Mouse (Mus musculus): Measurements from ENCODE around the gene Pfas. TPM values are rescaled to one million over a fixed set of nuclear protein-coding genes. Genes with fewer than 3 reads are reported as not detected.

Pfas gene
- total RNA-seq (2021) = 10 to 100 TPM; 23.8 to 32.9 TPM
- long read RNA-seq, experiment 1, partial matches to known transcripts = 2 of 6 reads
- long read RNA-seq, experiment 1, other reads (novel, unspliced or antisense) = 4 of 6 reads
- long read RNA-seq, experiment 2, full-length matches to known transcripts = 2 of 8 reads
- long read RNA-seq, experiment 2, partial matches to known transcripts = 1 of 8 reads
- long read RNA-seq, experiment 2, other reads (novel, unspliced or antisense) = 5 of 8 reads

DNA sequence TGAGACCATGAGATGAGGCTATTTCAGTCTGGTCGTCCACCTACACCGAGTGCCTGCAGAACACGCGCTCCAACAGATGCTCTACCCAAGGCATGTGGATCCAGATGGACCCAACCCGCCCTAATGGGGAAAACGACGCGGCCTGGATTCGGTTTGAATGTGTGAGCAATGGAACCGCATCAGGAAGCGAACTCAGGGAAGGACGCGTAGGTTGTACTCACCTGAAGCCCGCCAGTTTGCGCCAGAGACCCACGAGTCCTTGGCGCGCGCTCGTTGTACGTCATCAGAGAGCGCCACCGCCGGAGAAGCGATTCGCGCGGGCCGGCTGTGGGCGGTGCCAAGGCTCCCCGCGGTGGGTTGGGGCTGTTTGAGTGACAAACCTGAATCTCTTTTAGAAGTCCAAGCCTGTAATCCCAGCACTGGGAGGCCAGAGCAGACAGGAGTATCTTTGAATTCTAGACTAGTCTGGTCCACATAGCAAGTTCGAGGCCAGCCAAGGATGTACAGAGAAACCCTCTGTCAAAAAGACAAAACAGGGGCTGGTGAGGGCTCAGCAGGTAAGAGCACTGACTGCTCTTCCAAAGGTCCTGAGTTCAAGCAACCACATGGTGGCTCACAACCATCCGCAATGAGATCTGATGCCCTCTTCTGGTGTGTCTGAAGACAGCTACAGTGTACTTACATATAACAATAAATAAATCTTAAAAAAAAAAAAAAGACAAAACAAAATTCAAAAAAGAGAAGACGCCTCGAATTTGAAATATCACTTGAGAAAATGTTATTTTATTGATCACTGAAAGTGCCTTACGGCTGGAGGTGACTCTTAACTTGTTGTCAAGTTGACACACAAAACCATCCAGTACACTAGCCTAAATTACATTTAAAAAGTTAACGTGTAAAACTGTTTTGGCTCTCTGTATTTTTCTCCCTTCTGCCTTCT lies at the start of gene Pfas:
TSS of gene Pfas (minus strand) at position 279 of the 940 bp plus-strand sequence.
- DNase-seq = peak; percentile 95

DNA sequence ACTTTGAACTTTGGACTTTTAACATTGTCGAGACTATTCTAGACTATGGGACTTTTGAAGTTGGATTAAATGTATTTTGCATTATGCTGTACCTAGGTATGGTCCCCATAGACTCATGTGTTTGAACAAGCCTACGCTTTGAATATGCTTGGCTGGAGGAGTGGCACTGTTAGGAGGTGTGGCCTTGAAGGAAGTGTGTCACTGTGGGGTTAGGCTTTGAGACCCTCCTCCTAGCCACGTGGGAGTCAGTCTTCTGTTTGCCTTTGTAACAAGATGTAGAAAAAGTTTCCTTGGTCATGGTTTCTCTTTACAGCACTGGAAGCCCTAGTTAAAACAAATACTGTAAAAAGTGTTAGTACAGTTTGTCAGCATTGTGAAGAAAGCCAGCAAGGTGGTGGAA lies 45.6 kb upstream of the Pfas start:
- no peak for DNase-seq

DNA sequence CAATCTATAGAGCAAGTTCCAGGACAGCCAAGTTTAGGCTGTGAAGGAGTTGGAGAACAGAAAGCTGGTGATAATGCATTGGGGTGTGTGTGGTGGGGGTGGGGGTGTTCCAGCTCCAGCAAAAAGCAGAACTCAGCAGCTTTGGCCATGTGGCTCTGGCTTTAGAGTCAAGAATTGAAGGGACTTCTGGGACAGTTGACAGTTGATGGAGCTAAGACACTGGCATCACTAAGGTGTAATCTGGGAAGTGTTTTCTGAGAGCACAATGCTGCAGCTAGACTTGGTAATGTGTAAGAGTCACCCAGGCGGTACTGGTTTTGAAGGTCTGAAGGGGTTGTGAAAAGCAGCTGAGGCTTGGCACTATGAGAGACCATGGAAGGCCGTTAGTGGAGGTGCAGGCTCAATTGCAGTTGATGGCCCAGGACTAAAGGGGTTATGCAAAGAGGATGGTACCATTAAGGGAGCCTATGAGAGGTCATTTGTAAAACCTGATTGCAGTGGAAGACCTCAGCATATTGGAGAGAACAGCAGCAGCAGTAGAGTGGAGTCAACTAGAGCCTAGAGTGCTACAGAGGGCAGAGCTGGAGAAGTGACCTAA lies 44.7 kb upstream of the Pfas start:
- no peak for DNase-seq

DNA sequence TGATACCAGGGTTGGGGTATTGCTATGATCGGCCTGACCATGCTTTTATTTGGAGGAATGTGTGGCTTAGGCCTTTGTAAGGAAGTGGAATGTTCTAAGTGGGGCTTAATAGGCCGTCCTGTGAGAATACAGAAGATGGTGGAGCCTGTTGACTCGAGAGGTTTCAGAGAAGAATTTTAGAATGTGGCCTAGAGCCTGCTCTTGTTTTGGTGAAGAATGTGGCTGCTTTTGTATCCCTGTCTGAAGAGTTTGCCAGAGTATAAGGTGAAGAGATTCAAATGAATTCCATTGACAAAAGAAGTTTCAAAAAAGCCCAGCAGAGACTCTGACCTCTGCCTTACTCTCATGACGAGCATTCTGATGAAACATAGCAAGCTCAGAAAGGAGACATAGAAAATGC lies 43.5 kb upstream of the Pfas start:
- DNase-seq = no peak

DNA sequence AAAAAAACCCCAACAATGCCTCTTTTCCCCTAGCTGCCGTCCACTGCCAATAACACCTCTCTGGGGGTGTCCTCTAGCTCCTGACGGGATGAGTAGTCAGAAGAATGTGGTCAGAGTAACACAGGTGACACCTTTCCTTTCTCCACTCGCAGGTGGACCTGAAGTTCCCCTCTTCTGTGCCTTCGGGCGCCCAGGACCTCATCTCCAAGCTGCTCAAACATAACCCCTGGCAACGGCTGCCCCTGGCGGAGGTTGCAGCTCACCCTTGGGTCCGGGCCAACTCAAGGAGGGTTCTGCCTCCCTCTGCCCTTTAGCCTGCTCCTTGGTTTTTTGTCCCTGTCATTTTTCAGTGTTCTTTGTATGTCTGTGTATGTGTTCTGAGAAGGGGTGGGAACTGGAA lies 42.5 kb upstream of the Pfas start:
- peak; percentile 42 for DNase-seq

DNA sequence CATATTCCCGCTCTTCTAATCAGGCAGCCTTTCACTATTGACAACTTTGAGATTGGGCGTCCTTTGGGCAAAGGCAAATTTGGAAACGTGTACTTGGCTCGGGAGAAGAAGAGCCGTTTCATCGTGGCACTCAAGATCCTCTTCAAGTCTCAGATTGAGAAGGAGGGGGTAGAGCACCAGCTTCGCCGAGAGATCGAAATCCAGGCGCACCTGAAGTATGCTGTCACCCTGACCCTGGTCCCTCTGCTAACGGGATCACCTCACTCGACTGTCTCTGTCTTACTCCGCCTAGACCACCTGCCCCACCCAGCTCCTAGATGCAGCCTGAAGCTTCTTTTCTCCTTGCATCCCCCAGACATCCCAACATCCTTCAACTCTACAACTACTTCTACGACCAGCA lies 39.9 kb upstream of the Pfas start:
- no peak for DNase-seq

DNA sequence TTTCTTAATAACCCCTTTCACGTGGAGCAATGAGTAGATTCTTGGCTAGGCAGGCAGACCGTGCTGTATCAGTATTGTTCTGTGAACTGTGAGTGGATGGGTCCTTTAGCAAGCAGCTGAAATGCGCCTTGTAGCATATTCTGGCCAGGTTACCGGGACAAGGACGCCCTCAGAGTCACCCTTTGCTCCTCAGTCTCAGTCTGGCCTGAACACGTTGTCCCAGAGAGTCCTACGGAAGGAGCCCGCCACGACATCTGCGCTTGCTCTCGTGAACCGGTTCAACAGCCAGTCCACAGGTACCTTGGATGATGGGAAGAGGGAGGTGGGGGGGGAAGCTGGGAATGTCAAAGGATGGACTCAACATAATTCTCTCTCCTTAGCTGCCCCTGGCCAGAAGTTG lies 39.3 kb upstream of the Pfas start:
- DNase-seq = no peak

DNA sequence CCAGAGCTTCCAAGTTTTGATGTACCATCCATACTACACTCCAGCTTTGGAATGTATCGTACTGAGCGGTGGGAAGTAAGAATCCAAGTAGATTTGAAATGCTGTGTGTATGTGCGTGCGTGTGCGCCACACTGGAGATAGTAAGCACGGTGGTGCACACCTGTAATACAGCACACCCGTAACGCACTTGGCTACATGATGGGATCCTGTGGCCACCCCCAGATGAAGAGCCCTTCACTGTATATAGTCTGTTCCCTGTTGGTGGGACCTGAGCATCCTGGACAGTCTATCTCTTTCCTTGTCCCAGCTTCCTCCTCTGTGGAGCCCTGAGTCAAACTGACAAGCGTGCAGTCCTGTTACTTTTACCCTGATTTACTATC lies 38.1 kb upstream of the Pfas start:
- DNase-seq = no peak

DNA sequence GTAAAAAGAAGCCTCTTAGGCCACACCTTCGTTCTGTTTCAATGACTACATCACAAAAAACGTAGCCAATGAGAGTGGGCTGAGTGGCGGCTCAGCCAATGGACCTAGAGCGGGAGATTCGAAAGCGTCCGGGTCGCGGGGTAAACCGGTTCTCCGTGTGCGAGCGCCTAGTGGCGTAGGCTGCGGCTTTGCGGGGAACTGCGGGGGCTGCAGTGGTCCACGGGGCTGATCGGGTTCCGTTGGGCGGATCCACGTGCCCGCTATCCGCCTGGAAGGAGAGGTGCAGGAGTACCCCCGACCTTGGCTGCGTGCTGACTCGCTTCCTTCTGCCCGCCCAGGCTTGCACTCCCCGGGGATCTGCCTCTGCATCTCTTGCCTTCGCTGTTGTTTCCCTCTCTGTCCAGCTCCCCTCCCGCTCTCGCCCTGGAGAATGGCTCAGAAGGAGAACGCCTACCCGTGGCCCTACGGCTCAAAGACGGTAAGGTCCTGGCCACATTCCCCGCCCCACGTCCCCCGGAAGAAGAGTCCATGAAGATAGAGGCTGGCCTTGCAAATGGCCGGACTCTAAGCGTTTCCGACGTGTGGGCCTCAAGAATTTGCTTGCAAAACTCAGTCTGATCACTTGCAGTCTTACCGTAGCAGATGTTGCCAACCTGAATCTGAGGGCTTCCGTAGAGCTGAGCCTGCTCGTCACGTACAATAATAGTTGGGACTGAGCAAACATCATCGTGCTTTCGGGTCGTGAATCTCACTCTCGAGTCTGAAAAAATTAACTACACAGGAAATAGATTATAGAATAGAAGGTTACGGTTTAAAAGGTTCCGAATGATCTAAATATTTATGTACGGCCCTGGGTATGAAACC lies 37.5 kb upstream of the Pfas start, which contains the start of gene Aurkb:
TSS of gene Aurkb (plus strand) at position 117 of the 864 bp plus-strand sequence.
- DNase-seq = peak; percentile 89

DNA sequence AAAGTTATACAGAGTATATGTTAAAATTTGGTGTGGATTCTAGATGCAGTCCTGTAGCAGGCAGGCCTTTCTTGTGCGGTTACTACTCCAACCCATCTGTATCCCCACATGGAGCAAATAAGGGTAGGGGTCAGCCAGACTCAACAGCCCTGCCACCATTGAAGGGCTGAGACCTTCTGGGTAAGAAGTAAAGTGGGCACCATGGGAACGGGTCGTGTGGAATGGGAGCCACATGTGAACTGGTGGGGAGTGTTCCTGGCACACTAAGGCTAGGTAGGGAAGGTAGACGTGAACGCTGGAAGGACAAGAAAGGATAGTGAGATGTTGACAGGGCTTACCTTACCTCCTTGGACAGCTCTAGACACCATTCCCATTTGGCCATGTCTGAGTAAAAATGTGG lies 29.9 kb upstream of the Pfas start:
- DNase-seq = no peak

DNA sequence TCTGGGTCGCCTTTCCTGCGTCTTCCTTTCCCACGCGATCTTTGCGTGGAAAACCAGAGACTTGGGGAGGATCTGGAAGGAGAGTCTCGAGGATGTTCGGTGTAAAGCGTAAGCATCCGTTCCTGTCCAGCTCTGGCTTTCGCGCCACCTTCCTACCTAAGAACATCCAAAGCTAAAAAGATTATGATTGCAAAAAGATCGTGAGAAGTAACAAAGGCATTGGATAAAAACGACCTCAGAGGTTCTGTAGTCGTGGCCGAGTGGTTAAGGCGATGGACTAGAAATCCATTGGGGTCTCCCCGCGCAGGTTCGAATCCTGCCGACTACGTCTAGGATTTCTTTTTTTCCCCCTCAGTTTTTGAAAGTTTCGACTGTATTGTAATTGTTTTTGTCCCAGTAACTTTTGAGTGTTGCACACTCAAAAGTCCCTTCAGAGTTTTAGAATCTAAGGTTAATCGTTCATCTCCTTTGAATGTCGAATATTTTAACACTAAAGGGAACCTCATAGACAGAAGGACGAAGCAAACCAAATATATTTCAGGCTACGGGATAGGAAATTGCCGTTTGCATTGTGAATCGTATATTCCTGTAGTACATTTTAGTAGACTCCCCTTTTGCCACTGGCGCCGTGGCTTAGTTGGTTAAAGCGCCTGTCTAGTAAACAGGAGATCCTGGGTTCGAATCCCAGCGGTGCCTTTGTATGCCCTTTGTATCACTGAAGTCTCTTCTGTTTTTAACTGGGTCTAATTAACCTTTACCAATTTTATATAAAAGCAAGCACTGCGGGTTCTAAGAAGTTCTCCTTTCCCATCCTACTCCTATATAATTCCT lies 29.2 kb upstream of the Pfas start:
- peak; percentile 88 for DNase-seq

DNA sequence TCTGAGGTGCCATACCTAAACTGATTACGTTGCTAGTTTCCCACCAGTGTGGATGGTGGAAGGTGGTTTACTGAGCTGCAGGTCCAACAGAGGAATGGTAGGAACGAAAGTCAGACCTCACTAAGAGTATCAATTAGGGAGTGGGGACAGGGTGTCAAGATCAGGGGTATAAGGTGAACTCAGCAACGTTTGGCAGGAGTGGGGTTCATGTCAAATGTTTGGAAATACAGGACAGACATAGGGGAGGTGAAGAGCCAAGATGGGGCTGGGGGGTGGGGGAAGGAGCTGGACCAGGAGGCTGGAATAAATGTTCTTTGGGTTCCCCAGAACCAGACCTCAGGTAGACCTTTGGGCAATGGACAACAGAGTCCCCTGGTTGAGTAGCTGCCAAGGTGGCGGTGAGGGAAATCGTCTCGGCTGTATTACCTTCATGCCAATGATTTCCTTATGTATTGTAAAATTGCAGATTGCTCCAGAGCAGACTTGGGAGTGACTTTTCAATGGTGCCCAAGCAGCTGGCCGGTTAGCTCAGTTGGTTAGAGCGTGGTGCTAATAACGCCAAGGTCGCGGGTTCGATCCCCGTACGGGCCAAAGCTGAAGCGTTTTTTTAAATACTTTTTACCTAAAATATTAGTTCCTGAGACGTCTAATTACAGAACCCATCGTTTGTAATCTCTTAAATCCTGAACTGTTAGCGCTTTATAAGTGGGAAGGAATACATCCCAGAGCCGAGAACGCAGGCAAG lies 28.4 kb upstream of the Pfas start:
- DNase-seq = peak; percentile 91

DNA sequence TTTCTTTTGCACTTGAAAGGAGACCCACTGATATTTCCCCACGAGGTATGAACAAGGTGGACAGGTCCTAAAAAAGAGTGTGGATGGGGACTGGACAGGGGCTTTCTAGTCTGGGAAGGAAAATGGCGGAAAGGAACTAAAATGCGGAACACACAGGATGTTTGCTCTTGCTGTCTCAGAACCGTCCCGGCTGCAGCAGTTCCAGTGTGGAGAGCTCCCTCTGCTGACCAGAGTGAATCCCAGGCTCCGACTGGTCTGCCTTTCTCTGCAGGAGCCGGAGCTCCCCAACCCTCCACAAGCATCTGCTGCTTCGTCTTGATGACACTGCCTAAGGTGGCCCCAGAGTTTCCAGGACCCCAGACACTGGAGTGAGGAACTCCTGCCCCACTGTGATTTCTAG lies 27.6 kb upstream of the Pfas start:
- peak; percentile 88 for DNase-seq

DNA sequence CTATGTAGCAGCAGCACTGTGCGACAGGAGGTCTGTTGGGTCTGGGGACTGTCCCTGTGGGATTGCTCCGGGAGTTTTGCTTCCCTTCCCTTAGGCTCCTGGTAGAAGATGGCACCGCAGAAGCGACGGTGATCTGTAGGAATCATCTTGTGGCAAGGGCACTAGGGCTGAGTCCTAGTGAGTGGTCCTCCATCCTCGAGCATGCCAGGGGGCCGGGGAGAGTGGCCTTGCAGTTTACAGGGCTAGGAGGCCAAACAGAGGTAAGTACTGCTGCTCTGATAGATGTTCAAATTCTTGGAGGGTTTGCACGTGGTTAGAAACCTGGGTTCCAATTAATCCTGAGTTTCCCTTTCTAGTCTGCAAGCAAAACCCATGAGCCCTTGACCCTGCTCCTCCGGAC lies 27.2 kb upstream of the Pfas start:
- DNase-seq = no peak

DNA sequence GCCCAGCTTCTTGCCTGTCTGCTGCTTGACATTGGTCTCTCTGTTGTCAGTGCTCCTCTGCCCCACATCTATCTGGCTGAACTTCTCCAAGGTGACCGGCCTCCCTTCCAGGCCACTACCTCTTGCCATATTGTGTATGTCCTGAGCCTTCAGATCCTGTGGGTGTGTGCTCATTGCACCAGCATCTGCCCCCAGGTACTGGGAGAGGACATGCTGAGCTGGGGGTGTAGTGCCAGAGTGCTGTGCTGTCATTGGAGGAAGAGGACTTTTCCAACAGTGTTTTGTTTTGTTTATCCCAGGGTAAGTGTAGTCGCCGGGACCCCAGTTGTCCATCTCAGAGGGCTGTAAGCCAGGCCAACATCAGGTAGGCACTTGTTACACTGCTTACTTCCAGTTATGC lies 26.3 kb upstream of the Pfas start:
- DNase-seq = no peak

DNA sequence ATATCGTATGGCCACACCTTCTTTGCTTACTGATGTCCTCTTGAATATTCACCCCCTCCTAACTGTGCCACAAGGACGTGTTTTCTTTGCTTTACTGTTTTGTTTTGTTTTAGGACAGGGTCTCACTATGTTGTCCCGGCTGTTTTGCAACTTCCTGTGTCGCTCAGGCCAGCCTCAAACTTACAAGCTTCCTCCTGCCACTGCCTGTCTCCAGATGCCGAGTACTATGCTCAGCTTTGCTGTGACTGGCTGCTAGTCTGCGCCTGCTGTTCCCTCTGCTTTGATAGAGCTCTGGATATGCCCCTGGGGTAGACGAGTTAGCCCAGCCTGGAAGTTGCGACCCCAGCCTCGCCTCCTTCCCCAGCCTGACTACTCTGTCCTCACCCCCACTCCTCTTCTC lies 25.3 kb upstream of the Pfas start:
- no peak for DNase-seq

DNA sequence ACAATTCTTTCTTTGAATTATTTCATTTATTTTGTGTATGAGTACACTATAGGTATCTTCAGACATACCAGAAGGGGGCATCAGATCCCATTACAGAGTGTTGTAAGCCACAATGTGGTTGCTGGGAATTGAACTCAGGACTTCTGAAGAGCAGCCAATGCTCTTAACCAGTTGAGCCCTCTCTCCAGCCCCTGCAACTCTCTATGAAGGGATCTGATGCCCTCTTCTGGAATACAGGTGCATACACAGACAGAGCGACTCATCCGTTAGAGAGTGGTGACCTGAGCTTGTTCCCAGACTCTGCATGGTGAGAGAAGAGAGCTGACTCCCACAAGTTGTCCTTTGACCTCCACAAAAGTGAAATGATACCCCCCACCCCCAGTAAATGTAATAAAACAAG lies 20.5 kb upstream of the Pfas start:
- DNase-seq = no peak

DNA sequence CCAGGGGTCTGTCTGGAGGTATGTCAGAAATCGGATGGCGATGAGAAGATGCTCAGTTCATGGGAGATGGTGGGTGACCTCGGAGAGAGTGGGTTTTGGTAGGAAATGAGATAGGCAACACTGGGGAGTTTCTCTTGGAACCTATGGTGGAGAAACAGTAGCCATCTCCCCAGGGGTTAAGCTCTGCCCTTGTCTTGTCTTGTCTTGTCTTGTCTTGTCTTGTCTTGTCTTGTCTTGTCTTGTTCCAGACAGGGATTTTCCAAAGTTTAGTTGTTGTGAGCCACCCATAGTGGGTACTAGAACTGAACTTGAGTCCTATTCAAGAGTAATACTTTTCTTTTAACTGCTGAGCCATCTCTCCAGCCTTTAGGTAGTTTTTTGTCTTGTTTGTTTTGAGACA lies 18.3 kb upstream of the Pfas start:
- no peak for DNase-seq

DNA sequence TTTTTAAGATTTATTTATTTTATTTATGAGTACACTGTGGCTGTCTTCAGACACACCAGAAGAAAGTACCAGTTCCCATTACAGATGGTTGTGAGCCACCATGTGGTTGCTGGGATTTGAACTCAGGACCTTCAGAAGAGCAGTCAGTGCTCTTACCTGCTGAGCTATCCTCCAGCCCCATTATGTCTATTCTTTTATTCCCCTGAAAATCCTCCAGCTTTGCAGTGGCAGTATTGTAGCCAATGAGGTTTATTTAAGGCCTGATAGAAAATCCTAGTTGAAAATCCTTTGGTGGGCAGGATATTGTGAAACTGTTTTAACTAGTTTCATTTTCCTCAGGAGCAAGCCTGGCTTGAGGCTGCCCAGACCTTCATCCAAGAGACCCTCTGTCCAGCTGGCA lies 12.4 kb upstream of the Pfas start:
- no peak for DNase-seq

DNA sequence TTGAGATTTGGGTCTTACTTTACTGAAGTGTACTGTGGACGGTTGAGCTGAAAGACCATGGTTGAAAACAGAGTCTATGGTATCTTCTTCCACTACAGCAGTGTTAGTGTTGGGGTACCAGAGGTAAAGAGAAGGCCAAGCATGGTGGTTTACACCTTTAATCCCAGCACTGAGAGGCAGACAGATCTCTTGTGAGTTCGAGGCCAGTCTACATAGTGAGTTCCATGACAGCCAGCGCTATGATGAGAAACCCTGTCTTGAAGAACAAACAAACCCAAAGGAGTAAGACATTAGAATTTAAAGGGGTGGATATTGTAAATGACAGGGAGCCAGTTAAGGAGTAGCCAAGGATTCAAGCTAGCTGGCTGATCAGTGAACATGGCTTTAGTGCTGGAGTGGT lies 8.5 kb upstream of the Pfas start:
- DNase-seq = no peak
